Mouse (Mus musculus) thymus, adult 2 months (tissue): ENCODE data around the gene Smarcad1. TPM values are rescaled to one million over a fixed set of nuclear protein-coding genes. Genes with fewer than 3 reads are reported as not detected.

Experiments used
- DNase-seq: peaks from one replicate; pipeline ENCODE4 v3.0.0; 2021
- H3K27ac ChIP-seq: fragments of 200-500 bp; 2 replicates; pipeline ENCODE4 v1.5.1; 2012; ENCODE audit warnings: low read length, control low read depth; ENCODE audit not compliant: control insufficient read depth, insufficient read depth
- H3K27me3 ChIP-seq: fragments of 200-500 bp; 2 replicates; pipeline ENCODE4 v1.6.1; 2012; ENCODE audit warnings: mild to moderate bottlenecking, low read length, moderate library complexity, mixed read lengths; ENCODE audit not compliant: control insufficient read depth, insufficient read depth
- H3K36me3 ChIP-seq: fragments of 200-500 bp; 2 replicates; pipeline ENCODE4 v1.6.1; 2012; ENCODE audit warnings: mild to moderate bottlenecking, low read length, moderate library complexity; ENCODE audit not compliant: control insufficient read depth, insufficient read depth
- H3K4me1 ChIP-seq: fragments of 200-500 bp; replicated peaks from 2 replicates; pipeline ENCODE4 v1.6.1; 2012; ENCODE audit warnings: low read length; ENCODE audit not compliant: control insufficient read depth, insufficient read depth
- H3K4me3 ChIP-seq: fragments of 200-500 bp; 2 replicates; pipeline ENCODE4 v1.5.1; 2012; ENCODE audit warnings: mild to moderate bottlenecking, low read length, control low read depth, moderate library complexity; ENCODE audit not compliant: control insufficient read depth, insufficient read depth
- CTCF ChIP-seq: fragments of 200-500 bp; IDR thresholded peaks from 2 replicates; pipeline ENCODE4 v1.5.1; 2012; ENCODE audit warnings: mild to moderate bottlenecking, control low read depth, low read length, moderate library complexity, borderline replicate concordance; ENCODE audit not compliant: control insufficient read depth, poor library complexity, insufficient read depth; ENCODE audit errors: extremely low read depth
- POLR2A ChIP-seq: fragments of 200-500 bp; IDR thresholded peaks from 2 replicates; pipeline ENCODE4 v1.6.1; 2012; ENCODE audit warnings: mild to moderate bottlenecking, low read length, control low read depth, moderate library complexity; ENCODE audit not compliant: control insufficient read depth, poor library complexity, insufficient read depth; ENCODE audit errors: extremely low read depth
- WGBS: fragments of 180-500 bp; shearing (Covaris S2); methylation state at CpG from one replicate; pipeline ENCODE4 v1.1.7; 2018; 5-methylcytosine and 5-hydroxymethylcytosine counted together
- polyA plus RNA-seq: library from polyadenylated mRNA; depleted of rRNA; stranded (reverse); fragments of >200 nt; gene quantifications from 2 replicates; pipeline ENCODE4 v1.2.3, GENCODE M21; 2012; rRNA removed

Smarcad1 gene
- polyA plus RNA-seq, 1 experiment = 33.3 TPM

- no peaks in the 10 kb centered on the region for H3K36me3 ChIP-seq
- H3K27ac ChIP-seq = no peak overlapping the region
- TF ChIP-seq POLR2A (no peak), CTCF (no peak)
- H3K27me3 ChIP-seq = no peaks in the 10 kb centered on the region
- 56% methylated on average over 22 of the region's 22 CpGs for WGBS
- H3K4me1 ChIP-seq = no peaks in the 10 kb centered on the region
- DNase-seq = no peak
- H3K4me3 ChIP-seq = no peak overlapping the region
Measured at GRCm38 (mm10) chr6:65150703-65151102, 108.3 kb downstream of the Smarcad1 start.

GRCm38 (mm10) chr6:65153570-65153969, 111.2 kb downstream of the Smarcad1 start:
- no peak overlapping the region for H3K4me3 ChIP-seq
- 79% methylated on average over 3 of the region's 3 CpGs for WGBS

GRCm38 (mm10) chr6:65157042-65157441, 114.7 kb downstream of the Smarcad1 start:
- H3K27me3 ChIP-seq = no peaks in the 10 kb centered on the region
- H3K4me3 ChIP-seq = no peak overlapping the region
- DNase-seq = no peak
- no peaks in the 10 kb centered on the region for H3K36me3 ChIP-seq
- TF ChIP-seq CTCF = no peak
- no peak for TF ChIP-seq POLR2A
- 84% methylated on average over 4 of the region's 4 CpGs for WGBS
- no peaks in the 10 kb centered on the region for H3K4me1 ChIP-seq
- H3K27ac ChIP-seq = no peak overlapping the region

More at GRCm38 (mm10) chr6:65153570-65153969, 111.2 kb downstream of the Smarcad1 start:
- no peak overlapping the region for H3K27ac ChIP-seq
- H3K4me1 ChIP-seq = no peaks in the 10 kb centered on the region
- no peaks in the 10 kb centered on the region for H3K36me3 ChIP-seq
- no peak for TF ChIP-seq CTCF
- no peak for TF ChIP-seq POLR2A
- DNase-seq = no peak
- no peaks in the 10 kb centered on the region for H3K27me3 ChIP-seq

- Histone ChIP-seq H3K27me3 (no peaks in the 10 kb centered on the region), H3K4me3 (no peak overlapping the region)
Measured at GRCm38 (mm10) chr6:65159381-65159942, 117.1 kb downstream of the Smarcad1 start.

GRCm38 (mm10) chr6:65164137-65164536, 121.8 kb downstream of the Smarcad1 start:
- no peak overlapping the region for H3K4me3 ChIP-seq
- H3K27ac ChIP-seq = no peak overlapping the region
- 31% methylated on average over 6 of the region's 6 CpGs for WGBS
- H3K36me3 ChIP-seq = no peaks in the 10 kb centered on the region
- TF ChIP-seq POLR2A = no peak
- no peak for TF ChIP-seq CTCF
- H3K27me3 ChIP-seq = no peaks in the 10 kb centered on the region
- H3K4me1 ChIP-seq = no peaks in the 10 kb centered on the region
- DNase-seq = no peak

More at GRCm38 (mm10) chr6:65159381-65159942, 117.1 kb downstream of the Smarcad1 start:
- no peak overlapping the region for H3K27ac ChIP-seq
- no peaks in the 10 kb centered on the region for H3K36me3 ChIP-seq
- TF ChIP-seq POLR2A (no peak), CTCF (no peak)
- WGBS = 95% methylated on average over 4 of the region's 4 CpGs
- no peak for DNase-seq
- H3K4me1 ChIP-seq = no peaks in the 10 kb centered on the region

- no peak for DNase-seq
- no peak overlapping the region for H3K27ac ChIP-seq
- no peaks in the 10 kb centered on the region for H3K4me1 ChIP-seq
Measured at GRCm38 (mm10) chr6:65164977-65165376, 122.6 kb downstream of the Smarcad1 start.

More at GRCm38 (mm10) chr6:65164977-65165376, 122.6 kb downstream of the Smarcad1 start:
- Histone ChIP-seq H3K36me3 (no peaks in the 10 kb centered on the region), H3K4me3 (no peak overlapping the region), H3K27me3 (no peaks in the 10 kb centered on the region)
- WGBS = 50% methylated on average over 5 of the region's 5 CpGs
- TF ChIP-seq CTCF (no peak), POLR2A (no peak)

Other genes with a start within 250 kb of the Smarcad1 start
- gene Hpgds, start 102.3 kb downstream of the Smarcad1 start, polyA plus RNA-seq = 2.1 and 4.2 TPM in 2 replicates